Mouse (Mus musculus) cerebellum, adult 18-20 months (tissue): ENCODE measurements at regions not wholly inside any gene's neighbourhood (a gene's known extent, or its start where the extent isn't known, plus 50 kb on each side); places are given as distances from the start of the nearest gene placed in this dataset.

Source experiments
- DNase-seq, 2 experiments: peaks; one replicate each; pipeline ENCODE4 v3.0.0; 2021

DNA sequence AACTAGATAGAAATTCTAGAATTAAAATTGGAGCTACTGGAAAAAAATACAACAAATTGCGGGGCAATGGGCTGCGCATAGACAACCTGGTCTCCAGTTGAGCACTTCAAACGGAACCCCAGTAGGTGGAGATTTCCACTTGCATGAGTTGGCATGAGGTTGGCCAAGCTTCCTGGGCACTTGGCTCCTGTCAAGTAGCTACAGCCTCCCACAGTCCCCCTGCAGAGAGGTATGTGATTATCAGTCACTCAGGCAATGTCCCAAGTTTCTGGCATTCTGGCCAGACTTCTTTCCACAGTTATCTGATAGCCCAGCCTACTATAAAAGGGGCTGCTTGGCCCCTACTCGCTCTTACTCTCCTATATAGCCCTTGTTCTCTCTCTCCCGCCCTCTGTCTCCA, 1159.4 kb upstream of the Tmeff2 start:
- DNase-seq, result peak in 1 of 2 experiments; percentile 5
